Mouse (Mus musculus) kidney, postnatal 10 days (tissue): ENCODE results near the gene Pde4dip.

Experiments
- DNase-seq: peaks from one replicate; pipeline ENCODE4 v3.0.0; 2021; ENCODE audit warnings: mixed read lengths

Gene Pde4dip

DNA sequence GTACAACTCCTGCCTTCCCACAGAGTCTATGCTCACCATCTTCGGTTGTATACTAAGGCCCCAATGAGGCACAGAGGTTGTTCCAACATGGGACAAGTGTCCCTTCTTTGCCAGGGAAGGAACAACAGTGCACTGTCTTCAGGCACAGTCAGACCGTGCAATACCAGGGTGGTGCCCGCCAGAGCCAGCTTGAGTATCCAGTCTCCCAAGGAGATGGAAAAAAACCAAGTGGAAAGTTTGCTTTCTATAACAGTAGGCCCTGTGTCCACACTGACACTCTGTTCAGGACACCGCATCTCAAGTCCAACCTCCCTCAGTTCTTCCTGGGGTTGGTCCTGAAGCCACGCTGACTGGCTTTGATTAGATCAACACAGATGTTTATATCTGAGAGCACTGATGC, 87.8 kb downstream of the Pde4dip start:
- no peak for DNase-seq

DNA sequence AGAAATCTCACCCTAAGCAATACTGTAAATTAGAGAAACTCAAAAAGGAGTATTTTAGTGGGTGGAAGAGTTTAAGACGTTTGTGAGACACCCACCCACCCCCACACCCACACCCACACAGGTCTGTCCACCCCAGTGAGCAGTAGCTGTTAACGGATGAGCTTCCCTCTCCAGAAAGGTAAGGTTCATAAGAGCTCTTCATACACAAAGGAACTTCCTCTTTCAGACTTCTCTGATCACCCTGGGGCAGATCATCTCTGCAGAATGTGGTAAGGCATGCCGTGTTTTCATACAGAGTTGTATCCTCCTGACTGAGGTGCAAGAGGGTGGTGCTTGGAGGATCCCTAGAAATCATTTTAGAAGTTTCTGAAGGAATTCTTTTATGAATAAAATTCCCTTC, 88.5 kb downstream of the Pde4dip start:
- no peak for DNase-seq

DNA sequence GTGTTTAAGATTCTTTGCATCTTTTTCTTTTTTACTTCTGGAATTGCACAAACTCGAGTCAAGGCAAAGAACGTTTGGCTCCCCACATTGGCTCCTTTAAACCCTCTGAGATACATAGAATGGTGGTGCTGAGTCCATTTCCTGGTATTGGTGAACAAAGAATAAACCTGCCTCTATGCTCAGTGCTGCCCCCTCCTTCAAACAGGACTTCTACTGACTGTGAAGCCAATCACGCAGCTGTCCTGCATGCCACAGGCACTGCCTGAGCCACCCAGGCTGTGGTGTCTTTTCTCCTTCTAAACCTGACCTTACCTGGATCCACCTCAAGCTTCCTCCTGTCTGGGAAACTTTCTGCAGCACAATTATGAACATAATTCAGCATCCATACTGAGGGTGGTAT, 89.2 kb downstream of the Pde4dip start:
- DNase-seq: no peak

DNA sequence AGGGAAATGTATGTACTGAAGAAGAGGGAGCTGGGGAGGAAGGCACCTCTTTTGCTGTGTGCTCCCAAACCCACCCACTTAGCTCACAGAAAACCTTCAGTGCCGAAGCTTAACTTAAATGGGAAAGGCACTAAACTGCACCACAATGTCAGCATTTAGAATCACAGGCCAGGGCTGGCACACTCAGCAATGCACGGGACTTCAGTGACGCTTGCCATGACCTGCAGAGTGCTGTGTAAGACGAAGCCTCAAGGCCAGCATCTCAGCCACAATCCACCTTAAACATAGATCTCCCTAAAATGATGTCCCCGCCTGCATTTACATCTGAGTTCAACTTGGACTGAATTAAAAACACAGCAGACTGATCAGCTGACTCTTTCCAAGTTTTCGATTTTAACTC, 91.1 kb downstream of the Pde4dip start:
- DNase-seq: no peak

DNA sequence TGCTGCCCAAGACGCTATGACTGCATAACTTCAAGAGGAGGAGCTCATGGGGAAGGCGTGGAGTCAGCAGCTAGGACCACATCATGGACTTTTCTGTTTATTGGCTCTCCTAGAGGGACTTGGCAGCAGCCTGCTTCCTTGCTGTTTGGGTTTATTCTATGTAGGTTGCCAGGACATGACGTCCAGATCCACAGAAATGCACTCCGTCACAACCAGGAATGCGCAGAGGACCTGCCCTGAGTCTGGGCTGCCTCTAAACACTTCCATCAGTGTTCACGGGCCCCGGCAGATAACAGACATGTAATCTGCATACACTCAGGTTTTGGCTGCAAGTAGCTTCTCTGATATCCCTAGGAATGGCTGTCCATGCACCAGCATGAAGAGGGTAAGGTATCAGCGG, 94.5 kb downstream of the Pde4dip start:
- no peak for DNase-seq

DNA sequence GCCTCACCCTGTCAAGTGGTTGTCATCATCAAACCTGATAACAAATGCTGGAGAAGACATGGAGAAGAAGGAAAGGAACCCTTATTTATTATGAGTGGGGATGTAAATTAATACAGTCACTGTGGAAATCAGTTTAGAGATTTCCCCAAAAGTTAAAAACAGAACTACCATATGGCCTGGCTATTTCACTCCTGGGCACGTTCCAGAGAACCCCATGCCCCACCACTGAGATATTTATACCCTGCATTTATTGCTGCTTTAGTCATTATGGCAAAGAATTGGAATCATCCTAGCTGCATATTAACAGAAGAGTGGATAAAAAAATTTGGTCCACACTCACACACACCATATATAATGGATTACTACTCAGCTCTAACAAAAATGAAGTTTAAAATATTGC, 98.4 kb downstream of the Pde4dip start:
- no peak for DNase-seq

DNA sequence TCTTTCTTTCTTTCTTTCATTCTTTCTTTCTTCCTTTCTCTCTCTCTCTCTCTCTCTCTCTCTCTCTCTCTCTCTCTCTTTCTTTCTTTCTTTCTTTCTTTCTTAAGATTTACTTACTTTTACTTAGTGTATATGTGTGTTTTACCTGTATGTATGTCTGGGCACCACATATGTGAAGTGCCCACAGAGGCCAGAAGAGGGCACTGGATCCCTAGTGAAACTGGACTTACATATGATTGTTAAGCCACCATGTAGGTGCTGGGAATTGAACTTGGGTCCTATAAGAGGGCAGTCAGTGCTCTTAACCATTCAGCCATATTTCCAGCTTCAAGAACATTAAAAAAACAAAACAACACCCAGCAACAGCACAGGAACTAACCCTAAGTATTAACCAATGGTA, 99.2 kb downstream of the Pde4dip start:
- no peak for DNase-seq

DNA sequence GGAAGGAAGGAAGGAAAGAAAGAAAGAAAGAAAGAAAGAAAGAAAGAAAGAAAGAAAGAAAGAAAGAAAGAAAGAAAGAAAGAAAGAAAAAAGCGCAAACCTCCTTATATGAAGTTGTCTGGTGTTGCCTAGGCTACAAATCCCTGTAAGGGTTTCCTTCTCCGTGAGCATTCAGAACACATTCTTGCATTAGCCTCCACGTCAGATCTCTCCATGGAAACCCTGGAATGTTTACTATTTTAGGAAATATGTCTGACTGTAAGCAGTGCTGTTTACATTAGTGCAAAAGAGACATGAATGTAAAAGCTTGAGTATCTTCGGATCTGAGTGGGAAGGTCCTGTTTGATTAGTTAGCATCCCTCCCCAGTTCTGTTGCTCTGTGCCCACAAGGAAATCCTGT, 112.3 kb downstream of the Pde4dip start:
- DNase-seq: no peak

DNA sequence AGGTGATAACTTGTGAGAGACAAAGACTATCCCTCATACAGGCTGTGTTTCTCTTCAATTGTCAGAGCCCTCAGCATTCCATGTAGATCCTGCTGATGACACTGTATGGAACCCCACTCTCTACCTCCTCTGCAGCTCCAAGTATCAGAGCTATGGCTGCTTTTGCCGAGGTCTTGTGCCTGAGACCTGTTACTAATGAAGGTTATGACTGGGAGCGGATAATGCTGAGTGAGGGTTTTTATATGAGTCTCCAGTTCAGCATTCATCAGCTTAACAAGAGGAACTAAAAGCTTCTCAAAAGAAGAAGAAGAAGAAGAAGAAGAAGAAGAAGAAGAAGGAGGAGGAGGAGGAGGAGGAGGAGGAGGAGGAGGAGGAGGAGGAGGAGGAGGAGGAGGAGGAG, 112.8 kb downstream of the Pde4dip start:
- no peak for DNase-seq

DNA sequence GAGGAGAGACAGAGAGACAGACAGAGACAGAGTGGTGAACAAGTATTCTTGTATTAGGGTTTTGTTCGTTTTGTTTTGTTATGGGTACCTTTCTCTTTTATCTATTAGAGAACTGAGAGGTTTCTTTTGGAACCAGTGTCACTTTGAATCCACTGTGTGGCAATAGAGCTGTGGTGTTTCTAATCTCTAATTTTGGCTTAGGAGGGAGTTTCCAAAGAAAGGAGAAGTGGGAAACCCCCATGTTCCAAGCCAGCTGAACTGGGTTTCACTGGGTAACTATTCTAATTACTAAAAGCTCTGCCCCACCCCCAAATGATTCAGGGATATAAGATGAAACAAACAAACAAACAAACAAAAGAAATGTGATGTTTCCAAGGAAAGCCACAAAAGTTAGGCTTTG, 113.6 kb downstream of the Pde4dip start:
- no peak for DNase-seq

DNA sequence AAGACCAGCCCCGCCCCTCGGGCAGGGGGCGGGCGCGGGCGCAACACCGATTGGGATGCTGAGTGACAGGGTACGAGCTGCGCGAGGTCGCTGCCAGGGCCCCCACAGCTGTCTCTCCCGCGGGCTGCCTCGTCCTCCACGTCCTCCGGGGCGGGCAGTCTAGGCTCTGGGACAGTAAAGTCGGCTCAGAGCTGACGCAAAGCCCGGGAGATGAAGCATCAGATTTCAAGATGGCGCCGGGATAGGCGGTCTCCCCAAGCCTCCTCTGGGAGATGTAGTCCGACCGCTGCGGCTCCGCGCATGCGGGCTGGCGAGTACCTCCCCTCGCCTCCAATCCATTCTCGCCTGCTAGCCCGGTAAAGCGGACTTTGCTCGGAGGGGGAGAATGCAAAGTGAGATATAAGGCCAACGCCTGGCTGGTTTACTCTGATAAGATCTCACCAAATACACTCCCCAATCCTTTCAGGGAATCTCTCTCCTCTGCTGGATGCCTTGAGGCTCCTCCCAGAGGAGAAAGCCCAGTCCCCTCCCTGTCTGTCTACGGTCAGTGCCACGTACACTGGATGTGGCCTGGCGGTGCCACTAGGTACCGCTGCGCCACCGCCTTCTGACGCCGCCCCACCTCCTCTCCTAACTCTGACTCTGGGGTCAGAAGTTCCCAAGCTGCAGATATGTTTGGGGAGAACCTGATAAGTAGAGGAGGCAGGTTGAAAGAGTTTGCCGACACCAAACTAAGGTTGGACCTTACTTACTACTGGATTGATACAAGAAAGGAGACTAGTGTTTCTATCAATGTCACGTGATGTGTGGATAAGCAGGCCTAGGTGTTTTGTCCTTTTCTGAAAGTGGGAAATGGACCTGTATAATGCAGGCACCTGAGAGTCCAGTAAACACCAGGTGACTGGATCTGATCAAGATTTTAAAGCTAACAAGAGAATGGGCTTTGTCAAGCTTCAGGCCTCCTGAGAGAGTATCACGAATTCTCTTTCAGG, 120.4 kb downstream of the Pde4dip start:
- DNase-seq: peak; percentile 96

DNA sequence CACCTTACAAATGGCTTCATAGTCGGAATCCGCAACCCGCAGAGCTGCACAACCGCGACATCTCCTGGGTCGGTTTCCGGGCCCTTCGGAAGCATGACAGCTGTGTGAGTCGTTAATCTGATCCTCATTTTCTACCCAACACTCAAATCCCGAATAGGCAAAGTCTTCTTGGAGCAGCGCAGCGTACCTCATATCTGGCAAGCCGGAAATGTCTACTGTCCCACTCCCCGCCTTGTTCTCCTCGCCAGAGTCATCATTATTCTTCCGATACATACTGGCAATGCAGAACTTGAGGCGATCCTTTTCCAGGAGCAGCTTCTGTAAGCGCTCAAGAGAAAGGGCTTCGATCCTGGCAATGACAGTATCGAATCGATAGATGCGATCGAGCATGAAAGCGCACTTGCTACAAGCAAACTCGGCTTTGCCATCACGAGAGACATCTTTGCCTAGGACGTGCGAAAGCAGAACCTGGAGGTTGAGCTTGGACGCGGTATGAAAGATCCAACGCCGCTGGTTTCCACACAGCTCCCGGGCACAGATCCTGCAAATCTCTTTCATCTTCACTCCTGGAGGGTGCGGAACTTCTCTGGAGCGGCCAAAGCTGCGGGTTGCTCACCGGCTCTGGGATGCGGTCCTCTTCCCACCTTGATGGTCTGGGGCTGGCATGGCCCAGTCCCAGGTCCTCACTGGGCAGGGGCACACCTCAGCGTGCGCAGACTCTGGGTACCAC, 121.3 kb downstream of the Pde4dip start:
- peak; percentile 36 for DNase-seq

DNA sequence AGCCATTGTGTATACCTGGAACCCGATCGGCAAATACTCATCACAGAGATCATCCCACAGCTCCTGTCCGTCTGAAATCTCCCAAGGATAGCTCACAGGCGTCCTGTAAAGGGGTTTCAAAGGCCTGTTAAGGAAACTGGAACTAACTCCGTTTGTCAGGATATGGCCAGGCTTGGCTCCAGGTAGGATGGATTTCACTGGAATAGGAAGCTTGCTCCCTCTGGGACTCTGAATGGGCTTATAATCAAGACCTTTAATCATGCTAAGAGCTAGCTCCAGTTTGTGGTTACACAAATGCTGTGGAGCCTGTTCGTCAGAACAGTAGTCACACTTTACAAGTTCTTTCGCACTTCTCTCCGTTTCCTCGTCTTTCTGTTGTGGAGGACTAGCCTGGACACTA, 122.0 kb downstream of the Pde4dip start:
- DNase-seq: no peak

DNA sequence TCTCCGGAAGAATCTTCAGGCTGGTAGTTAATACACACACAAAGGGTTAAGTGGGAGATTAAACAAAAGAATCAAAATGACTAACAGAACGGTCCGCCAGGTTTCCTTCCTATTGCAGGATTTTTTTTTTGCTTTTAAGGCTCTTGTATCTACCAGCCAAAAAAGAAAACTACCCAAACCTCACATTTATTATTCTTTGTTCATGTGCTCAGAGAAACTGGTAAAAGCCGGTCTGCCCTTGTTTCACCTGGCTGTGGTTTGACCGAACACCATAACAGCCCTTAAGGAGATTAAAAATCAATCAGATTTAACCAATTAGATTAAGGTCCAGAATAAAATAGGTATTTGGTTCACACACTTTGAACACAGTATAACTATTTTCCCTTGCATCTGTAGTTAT, 124.4 kb downstream of the Pde4dip start:
- peak; percentile 57 for DNase-seq

DNA sequence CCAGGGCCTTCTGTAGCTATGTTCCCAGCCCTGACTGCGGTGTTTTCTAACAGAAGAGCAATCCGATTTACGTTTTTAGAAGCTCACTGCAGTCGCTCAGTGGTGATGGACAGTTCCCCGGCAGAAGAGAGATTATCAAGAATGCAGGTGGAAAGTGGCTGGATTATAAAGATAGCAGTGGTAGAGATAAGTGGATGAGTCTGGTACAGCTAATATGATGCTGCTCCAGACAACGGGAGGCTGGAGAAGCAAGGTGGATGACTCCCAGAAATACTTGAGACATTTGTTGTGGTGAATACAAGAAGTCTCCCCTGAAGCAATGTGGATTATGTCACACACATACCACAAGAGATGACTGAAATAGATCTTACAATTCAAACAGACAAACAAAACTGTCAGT, 126.6 kb downstream of the Pde4dip start:
- no peak for DNase-seq

DNA sequence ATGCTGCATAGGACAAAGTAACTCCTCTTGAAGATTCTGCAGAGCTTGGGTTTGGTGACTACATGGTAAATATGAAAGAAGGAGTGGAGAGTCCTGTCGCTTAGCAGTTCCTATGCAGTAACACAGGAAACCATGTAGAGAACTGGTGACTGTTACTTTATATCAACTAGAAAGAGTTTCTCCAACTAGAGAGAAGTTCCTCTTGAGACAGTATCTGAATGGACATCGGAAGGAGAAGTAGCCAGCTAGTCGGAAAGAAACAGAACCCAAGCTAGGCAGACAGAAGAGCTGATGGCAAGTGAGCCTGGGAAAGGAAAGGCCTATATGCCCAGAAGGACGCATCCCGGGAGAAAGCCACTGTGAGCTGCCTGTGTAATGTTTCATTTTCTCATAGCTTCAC, 127.3 kb downstream of the Pde4dip start:
- no peak for DNase-seq

DNA sequence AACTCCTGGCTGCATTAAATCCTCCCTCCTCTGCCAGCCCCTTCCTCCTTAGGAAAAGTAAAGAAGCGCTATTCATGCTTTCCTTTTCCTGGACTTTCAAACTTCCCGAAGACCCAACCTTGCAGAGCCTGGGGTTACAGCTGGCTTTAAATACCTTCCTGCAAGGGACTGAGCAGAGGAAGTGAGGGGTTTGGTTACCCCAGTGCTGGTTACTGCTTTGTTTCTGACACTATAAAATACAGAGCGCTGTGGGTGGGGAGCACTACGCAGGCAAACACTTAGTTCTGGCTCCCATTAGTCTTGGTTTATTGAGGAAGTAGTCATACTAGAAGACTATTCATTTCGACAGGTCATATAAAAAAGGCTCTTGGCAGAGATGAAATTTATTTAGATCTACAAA, 128.7 kb downstream of the Pde4dip start:
- DNase-seq: no peak

DNA sequence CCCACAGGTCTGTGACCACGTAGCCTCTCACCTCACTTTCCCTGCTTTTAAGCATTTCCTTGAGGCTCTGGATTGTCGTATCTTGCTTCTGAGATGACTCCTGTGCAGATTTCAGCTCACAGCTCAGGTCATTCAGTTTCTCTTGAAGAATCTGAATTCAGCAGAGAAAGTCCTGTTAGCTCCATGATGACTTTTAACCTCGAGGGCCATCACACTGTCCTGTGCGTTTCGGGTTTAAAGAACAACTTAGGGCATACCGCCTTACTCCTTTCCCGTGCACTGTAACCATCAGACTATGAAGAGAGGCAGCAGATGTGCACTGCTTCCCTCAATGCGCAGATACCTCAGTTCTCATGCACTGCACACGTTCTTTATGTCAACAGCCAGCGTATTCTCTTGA, 131.0 kb downstream of the Pde4dip start:
- DNase-seq: no peak

DNA sequence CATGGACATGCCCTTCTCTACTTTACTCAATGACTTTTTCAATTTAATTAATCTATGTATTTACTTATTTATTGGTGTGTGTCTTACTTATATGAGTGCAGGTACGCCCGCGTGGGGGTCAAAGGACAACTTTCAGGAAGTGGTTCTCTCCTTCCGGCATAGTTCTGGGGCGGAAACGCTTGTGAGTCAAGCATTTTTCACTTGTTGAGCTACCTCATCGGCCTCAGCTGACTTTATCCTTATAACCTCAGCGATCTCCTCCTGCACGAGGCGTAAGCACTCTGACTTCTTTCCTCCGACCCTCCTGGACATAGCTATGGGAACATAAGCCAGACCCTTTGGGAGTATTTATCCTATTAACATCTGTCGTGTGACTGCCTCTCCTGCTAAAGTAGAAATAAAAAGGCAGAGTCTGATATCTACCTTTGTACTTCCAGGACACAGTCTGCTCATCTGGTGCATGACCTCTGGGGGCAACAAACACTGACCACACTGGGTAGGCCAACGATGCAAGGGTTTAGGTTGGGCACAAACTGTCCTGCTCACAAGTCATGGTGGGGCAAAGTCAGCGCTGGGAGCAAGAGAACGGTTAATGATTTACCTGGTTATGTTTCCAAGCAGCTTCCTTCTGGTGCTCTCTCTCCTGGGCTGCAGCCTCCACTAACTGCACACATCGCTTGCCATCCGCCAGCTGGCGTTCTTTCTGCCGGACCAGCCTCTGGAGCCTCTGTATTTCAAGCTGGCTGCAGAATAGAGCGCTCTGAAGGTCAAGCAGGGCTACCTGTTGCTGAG, 132.0 kb downstream of the Pde4dip start:
- DNase-seq: peak; percentile 78

DNA sequence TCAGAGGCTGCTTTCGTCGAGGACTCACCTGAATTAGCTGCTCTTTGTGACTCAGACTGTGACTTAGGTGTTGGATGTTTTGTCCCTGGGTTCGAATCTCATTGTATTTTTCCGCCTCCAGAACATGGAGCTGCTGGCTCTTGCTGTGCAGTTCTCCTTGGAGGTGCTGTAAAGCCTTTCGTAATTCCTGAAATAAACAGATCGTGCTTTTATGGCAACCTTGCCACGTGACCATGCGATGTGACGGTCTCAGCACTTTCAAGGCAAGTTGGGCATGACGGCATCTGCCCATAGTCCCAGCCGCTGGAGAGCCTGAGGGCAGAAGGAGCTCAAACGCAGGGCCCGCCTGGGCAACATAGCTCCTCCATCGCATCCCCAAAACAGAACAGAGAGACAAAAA, 133.1 kb downstream of the Pde4dip start:
- peak; percentile 19 for DNase-seq

DNA sequence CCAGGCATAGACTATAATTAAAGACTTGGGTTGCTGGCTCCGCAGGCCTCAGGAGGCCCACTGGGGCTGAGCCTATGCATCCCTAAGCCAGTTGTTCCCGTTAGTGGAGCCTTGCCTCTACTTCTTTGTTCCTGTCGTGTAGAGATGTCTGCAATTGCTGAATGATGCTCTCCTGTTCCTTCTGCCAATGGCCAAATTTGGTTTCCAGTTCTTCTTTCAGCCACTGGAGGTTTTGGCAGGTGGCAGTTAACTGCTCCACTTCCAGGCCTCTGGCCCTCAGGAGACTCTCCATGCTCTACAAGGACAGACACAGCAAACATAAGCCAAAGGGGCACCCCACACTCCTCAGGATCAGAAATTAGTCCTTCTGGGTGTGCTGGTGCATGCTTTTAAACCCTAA, 135.6 kb downstream of the Pde4dip start:
- no peak for DNase-seq

DNA sequence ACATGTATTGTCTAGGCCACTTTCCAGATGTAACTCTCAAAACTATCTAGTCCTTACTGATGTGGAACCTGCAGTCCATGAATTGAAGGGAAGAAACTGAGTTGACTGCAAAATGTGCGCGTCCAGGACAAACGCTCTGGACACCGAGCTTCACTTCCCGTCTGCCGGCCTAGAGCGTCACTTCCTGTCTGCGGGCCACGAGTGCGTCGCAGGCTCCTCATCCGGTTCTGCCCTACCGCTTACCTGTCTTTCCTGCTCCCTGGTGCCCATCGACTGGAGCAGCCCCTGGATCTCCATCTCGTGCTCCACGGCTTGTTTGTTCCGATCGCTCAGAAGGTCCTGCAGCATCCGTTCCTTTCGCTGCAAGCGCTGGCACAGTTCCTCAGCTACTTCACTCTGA, 136.9 kb downstream of the Pde4dip start:
- no peak for DNase-seq

DNA sequence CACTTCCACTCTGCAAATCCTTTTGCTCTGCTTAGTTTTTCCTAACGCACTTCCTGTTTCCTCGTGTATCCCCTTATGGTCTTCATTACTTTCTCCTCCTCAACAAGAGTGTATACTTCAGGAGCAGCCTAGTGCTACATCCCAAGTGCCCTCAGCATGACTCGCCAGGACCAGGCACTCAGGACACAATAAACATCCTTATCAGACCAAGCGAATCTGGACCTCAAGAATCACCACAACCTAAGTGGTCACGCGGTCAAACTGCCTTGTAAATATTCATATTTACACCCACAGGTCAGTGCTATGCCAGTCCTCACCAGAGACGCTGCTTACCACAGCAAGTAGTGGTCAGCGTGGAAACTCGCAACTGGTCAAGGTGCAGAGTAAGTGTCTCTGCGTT, 139.7 kb downstream of the Pde4dip start:
- DNase-seq: no peak
